Mouse (Mus musculus) right cerebral cortex, postnatal 36 days (tissue): ENCODE data around the gene Hdlbp.
A peak's percentile ranks its signal among the peaks of the same experiment; 100 is the strongest.

Source experiments
- DNase-seq, 2 experiments: peaks; one replicate each; pipeline ENCODE4 v3.0.0; 2022; ENCODE audit warnings: low spot score in 2 of 2, mixed read lengths in 1 of 2

Gene Hdlbp

DNA sequence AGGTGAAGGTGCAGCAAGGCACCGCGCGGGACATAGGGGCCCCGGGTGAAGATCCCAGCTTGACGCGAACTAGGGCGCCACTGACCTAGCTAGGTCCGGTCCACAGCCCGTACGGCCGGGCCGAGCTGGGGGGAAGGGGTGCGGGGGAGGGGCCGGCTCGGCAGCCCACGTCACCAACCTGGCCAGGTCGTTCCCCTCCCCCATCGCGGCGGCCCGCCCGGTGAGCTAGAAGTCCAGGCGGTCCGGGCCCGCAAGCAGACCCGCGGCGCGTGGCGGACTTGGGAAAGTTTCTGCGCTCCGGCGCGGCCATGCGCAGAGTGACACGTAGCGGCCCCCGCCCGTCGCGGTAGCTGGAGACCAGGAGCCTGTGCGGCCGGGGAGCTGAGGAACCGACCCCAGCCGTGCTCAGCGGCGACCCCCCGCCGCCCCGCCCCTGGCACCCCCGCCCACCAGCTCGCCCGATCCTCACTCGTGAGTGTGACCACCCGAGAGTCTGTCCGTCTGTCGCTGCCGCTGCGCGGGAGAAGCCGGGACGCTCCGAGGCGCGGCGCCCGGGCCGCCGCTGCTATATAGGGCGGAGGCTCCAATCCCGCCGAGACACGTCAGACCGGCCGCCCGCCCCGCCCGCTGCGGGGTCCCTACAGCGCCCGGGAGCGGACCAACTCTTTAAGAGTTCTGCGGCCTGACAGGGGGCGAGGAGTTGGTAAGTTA, 33.3 kb downstream of the Hdlbp start:
- peak; percentile 28 to 29 for DNase-seq

GRCm38 (mm10) chr1:93444405-93445110, 34.1 kb downstream of the Hdlbp start:
- peak; percentile 26 to 49 for DNase-seq

GRCm38 (mm10) chr1:93439321-93439720, 39.3 kb downstream of the Hdlbp start:
- DNase-seq: no peak

DNA sequence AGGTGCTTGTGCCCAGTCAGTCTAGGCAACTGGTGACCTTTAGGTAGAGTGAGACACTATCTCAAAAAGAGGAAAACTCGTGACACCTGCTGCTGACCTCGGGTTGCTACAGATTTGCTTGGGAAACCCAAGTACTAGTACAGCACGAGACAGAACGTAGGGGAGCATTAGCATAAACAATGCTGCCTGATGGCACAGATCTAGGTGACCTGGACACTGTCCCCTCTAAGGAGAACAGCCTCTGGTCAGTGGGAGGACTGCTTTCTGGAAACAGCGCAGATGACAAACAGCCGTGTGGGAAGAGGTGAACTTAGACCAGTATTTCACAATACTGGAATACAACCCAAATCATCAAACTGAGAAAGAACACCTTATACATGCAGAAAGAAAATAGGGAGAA, 46.5 kb downstream of the Hdlbp start:
- DNase-seq: no peak

DNA sequence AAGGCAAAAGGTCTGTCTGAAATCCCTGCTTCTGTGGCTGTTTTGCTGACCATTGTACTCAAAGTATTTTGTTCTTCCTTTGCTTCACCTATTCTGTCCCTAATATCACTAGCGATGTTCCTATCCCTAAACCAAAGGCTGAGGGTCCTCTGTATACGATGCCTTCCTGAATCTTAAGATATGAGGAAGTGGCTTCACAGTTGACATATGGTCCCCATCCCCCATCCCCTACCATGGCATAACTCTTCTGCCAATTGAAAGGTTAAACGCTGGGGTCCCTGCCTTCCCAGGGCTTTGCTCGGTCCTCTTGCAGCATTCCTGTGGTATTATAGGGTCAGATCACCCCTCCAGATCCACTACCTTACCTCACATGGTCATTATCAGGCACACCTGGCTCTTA, 75.2 kb downstream of the Hdlbp start:
- no peak for DNase-seq

DNA sequence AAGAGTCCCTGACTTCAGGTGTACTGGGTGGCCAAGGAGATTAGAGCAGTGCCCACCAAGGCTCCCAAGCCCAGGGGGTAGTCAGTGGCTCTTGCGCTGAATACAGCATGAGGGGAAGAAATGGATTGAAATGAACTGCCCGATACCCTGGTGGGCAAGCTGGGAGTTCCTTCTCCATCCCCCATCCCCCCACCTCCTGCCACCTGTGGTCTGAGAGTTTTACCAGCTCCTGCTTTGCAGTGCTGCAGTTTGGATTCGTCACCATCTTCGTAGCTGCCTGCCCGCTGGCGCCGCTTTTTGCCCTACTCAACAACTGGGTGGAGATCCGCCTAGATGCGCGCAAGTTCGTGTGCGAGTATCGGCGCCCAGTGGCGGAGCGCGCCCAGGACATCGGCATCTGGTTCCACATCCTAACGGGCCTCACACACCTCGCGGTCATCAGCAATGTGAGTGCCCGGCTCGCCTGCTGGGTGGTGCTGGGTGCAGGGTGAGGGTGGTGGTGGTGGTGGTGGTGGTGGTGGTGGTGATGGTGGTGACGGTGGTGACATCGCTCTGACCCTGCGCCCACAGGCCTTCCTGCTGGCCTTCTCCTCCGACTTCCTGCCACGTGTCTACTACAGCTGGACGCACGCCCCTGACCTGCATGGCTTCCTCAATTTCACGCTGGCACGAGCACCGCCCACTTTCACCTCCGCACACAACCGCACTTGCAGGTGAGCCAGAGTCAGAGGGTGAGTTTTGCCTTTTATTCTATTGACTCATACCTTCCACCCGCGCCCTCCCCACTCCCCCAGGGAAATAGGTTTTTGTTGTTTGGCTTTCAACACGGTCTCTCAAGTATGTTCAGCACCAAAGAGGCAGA, 77.2 kb downstream of the Hdlbp start:
- DNase-seq: no peak

DNA sequence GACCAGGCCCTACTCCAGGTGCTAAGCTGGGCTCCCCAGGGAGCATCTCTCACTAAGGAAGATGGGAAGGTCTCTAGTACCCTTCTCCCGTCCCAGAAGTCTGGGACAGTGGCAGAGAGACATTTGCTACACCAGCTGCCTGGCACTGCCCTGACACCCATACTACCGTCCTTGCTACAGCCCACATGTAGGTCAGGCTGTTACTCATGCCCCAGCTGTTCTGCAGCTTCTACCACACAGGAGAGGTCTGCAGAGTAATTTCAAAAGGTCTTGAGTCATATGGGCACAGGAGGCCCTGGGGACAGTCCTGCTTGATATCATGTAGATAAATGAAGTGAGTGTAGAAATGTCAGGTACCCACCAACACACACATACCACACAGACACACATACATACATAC, 89.7 kb downstream of the Hdlbp start:
- no peak for DNase-seq

GRCm38 (mm10) chr1:93387198-93387597, 91.4 kb downstream of the Hdlbp start:
- no peak for DNase-seq

- DNase-seq: no peak
Observed at GRCm38 (mm10) chr1:93379117-93379516, 99.5 kb downstream of the Hdlbp start.

DNA sequence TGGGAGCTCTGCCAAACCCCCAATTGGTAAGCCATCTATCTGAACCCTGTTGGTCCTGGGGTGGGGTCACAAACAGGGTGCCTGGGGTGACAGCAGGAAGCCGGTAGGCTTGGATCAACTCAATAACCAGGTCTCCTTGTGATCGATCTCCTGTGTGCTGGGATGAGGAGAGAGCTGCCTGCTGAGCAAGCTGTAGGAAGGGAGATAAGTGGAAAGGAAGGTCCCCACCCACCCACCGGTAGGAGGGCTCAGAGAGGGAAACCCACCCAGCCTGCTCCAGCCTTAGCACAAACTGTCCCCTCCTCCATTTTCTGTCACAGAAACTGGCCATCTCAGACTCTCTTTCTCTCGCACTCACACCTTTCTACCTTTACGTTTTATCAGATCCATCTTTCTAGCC, 101.3 kb downstream of the Hdlbp start:
- no peak for DNase-seq

DNA sequence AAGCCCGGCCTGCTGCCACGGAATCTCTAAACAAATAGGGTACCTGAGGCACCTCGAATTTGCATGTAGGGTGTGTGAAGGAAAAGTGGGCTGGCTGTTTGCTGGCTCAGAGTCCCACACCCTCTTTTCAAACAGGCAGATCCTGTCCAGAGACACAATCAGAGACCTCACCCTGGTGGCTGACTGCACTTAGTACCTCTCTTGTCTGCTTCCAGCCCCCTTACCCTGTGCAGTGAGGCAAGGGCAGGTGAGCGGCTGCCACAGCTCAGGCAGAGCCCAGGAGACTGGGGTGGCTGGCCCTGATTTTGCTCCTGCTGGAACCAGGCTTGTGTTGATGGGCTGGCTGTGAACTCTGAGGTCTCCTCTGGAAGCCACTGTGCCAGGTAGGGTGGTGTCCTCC, 105.0 kb downstream of the Hdlbp start, which contains the start of gene Ano7:
Ano7 (plus strand) TSS at position 266 of the 400 bp plus-strand sequence.
- no peak for DNase-seq

DNA sequence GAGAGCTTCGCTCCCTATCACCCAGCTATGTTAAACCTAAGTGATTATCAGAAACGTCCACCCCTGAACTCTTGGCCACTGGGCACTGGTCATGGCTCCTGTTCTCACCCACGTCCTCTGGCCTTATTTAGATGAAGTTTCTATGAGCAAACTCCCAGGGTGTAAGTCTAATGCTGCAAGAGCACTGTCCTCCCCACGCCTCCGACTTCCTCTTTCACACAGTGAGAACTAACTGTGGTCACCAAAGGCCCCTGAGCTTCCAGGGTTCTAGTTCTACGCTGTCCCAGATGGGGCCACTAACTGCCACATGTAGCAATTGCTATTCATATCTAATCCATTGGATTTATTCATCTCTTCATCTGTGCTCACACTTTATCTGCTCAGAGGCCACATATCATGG, 113.0 kb downstream of the Hdlbp start:
- DNase-seq: no peak

- no peak for DNase-seq
Observed at GRCm38 (mm10) chr1:93362661-93363060, 116.0 kb downstream of the Hdlbp start.
